Mouse (Mus musculus): ENCODE results near the gene Iqck. TPM values are rescaled to one million over a fixed set of nuclear protein-coding genes. Genes with fewer than 3 reads are reported as not detected.

Iqck gene
- polyA plus RNA-seq, 1 experiment from 2014 or later, result 4.4 TPM

GRCm38 (mm10) chr7:118855877-118856304 is 339 bp downstream of the Iqck start, which contains the start of gene Knop1:
Knop1 (minus strand) TSS chr7:118856254.
- under 1% methylated on average over 46 of the region's 46 CpGs for WGBS
- Histone ChIP-seq H3K4me1 (peaks cover 16% of the 10 kb centered on the region), H3K4me2 (peak within 1 kb of the TSS; percentile 79), H3K9me3 (no peaks in the 10 kb centered on the region), H3K27ac (peak within 1 kb of the TSS; percentile 74), H3K36me3 (replicated peaks) (peaks cover 22% of the 10 kb centered on the region), H3K9ac (peak within 1 kb of the TSS; percentile 81), H3K27me3 (no peaks in the 10 kb centered on the region), H3K4me3 (replicated peaks) (peak within 1 kb of the TSS; percentile 90)
- peak; percentile 84 for ATAC-seq (ENCODE audit: low FRiP score)

GRCm38 (mm10) chr7:118858640-118859039 is 3.1 kb downstream of the Iqck start:
- no peak for ATAC-seq (ENCODE audit: low FRiP score)
- no peak overlapping the region for H3K27ac ChIP-seq
- H3K36me3 ChIP-seq (replicated peaks), result no peaks in the 10 kb centered on the region
- H3K9me3 ChIP-seq, result no peaks in the 10 kb centered on the region
- no peak overlapping the region for H3K4me2 ChIP-seq
- peaks cover 16% of the 10 kb centered on the region for H3K4me1 ChIP-seq
- H3K9ac ChIP-seq, result no peak overlapping the region
- H3K27me3 ChIP-seq, result no peaks in the 10 kb centered on the region
- H3K4me3 ChIP-seq (replicated peaks), result no peak overlapping the region
- WGBS, result 95% methylated on average over 1 of the region's 1 CpGs

GRCm38 (mm10) chr7:118865362-118865761 is 9.8 kb downstream of the Iqck start:
- Histone ChIP-seq H3K4me1 (no peaks in the 10 kb centered on the region), H3K4me3 (replicated peaks) (no peak overlapping the region), H3K9me3 (no peaks in the 10 kb centered on the region), H3K36me3 (replicated peaks) (no peaks in the 10 kb centered on the region), H3K9ac (no peak overlapping the region), H3K27me3 (no peaks in the 10 kb centered on the region), H3K27ac (no peak overlapping the region), H3K4me2 (no peak overlapping the region)
- 80% methylated on average over 2 of the region's 2 CpGs for WGBS
- ATAC-seq (ENCODE audit: low FRiP score), result no peak

DNA sequence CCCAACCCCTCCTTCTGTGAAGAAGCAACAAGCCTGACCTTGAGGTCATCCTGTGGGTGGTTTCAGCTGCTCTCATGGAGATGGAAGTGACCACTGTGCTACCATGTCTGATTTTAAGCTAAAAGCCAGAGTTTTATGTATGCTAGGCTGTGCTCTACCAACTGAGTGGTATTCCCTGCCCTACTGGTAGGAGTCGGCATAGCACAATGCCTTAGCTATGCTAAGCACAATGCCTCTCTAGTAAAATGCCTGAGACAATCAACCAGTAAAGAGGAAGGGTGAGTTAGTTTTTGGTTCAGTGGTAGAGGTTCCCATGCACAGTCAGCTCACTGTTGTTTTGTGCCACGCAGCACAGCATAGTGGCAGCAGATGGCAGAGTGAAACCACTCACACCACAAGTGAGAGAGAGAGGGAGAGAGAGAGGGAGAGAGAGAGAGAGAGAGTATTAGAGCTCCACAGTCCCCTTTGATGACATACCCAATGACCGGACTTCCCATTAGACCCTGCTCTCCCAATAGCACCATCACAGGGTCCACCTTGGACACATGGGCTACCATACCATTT is 24.0 kb downstream of the Iqck start:
- peaks cover 3% of the 10 kb centered on the region for H3K4me1 ChIP-seq
- H3K4me2 ChIP-seq, result no peak overlapping the region
- 77% methylated on average over 3 of the region's 3 CpGs for WGBS
- H3K9ac ChIP-seq, result no peak overlapping the region
- H3K27ac ChIP-seq, result no peak overlapping the region
- no peak overlapping the region for H3K4me3 ChIP-seq (replicated peaks)
- ATAC-seq (ENCODE audit: low FRiP score), result no peak
- H3K27me3 ChIP-seq, result no peaks in the 10 kb centered on the region
- H3K9me3 ChIP-seq, result no peaks in the 10 kb centered on the region
- no peaks in the 10 kb centered on the region for H3K36me3 ChIP-seq (replicated peaks)

GRCm38 (mm10) chr7:118883957-118884356 is 28.4 kb downstream of the Iqck start:
- Histone ChIP-seq H3K4me1 (peaks cover 19% of the 10 kb centered on the region), H3K4me3 (replicated peaks) (no peak overlapping the region)
- no peak for ATAC-seq (ENCODE audit: low FRiP score)

GRCm38 (mm10) chr7:118884969-118885368 is 29.4 kb downstream of the Iqck start:
- H3K9me3 ChIP-seq, result no peaks in the 10 kb centered on the region
- no peak overlapping the region for H3K27ac ChIP-seq
- H3K27me3 ChIP-seq, result no peaks in the 10 kb centered on the region

More at GRCm38 (mm10) chr7:118883957-118884356, 28.4 kb downstream of the Iqck start:
- Histone ChIP-seq H3K36me3 (replicated peaks) (no peaks in the 10 kb centered on the region), H3K9me3 (no peaks in the 10 kb centered on the region), H3K9ac (no peak overlapping the region), H3K27ac (no peak overlapping the region), H3K4me2 (no peak overlapping the region), H3K27me3 (no peaks in the 10 kb centered on the region)
- 81% methylated on average over 4 of the region's 4 CpGs for WGBS

GRCm38 (mm10) chr7:118887303-118888055 is 31.9 kb downstream of the Iqck start:
- no peaks in the 10 kb centered on the region for H3K27me3 ChIP-seq
- H3K9ac ChIP-seq, result no peak overlapping the region
- no peaks in the 10 kb centered on the region for H3K36me3 ChIP-seq (replicated peaks)
- H3K27ac ChIP-seq, result peak overlapping the region; percentile 33; the same call in 1 of the 2 replicates
- 0 out of 2 replicates have a peak, but pooled peaks have one; percentile 20 for ATAC-seq (ENCODE audit: low FRiP score)
- H3K4me2 ChIP-seq, result no peak overlapping the region
- WGBS, result 15% methylated on average over 6 of the region's 6 CpGs
- H3K9me3 ChIP-seq, result no peaks in the 10 kb centered on the region
- no peak overlapping the region for H3K4me3 ChIP-seq (replicated peaks)
- peaks cover 26% of the 10 kb centered on the region for H3K4me1 ChIP-seq

More at GRCm38 (mm10) chr7:118884969-118885368, 29.4 kb downstream of the Iqck start:
- 79% methylated on average over 4 of the region's 4 CpGs for WGBS
- no peak for ATAC-seq (ENCODE audit: low FRiP score)
- Histone ChIP-seq H3K36me3 (replicated peaks) (no peaks in the 10 kb centered on the region), H3K4me1 (peaks cover 26% of the 10 kb centered on the region), H3K4me3 (replicated peaks) (no peak overlapping the region), H3K9ac (no peak overlapping the region), H3K4me2 (no peak overlapping the region)

DNA sequence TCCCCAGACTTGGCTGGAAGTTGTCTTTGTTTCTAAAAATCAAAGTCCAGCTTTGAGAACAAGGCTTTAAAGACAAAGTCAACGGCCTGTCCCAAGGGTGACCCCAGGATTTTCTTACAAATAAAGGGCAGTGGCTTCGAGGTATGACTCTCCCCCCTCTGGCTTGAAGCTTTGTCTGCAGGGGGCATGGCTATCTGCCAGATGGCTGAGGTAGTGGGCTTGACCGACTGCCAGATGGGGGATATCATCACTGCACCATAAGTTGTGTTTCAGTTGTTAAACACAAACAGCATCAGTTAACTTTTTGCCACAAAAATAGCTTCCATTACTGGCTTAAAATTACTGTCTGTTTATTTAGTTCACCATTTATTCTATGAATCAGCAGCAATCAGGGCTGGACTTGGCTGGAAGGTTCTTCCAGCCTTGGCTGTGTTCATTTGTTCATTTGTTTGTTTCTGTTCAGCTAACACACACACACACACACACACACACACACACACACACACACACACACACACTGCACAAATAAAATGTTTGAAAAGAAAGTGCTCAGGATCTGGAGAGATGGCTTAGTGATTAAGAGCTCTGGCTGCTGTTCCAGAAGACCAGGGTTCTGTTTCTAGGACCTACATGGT is 33.6 kb downstream of the Iqck start:
- Histone ChIP-seq H3K27ac (0 out of 2 replicates have a peak overlapping the region, but pooled peaks have one; percentile 19), H3K9me3 (no peaks in the 10 kb centered on the region), H3K4me1 (peaks cover 23% of the 10 kb centered on the region), H3K36me3 (replicated peaks) (no peaks in the 10 kb centered on the region), H3K27me3 (no peaks in the 10 kb centered on the region), H3K4me2 (no peak overlapping the region), H3K9ac (no peak overlapping the region), H3K4me3 (replicated peaks) (no peak overlapping the region)
- no peak for ATAC-seq (ENCODE audit: low FRiP score)
- WGBS, result 7% methylated on average over 3 of the region's 3 CpGs

GRCm38 (mm10) chr7:118895469-118896450 is 40.2 kb downstream of the Iqck start:
- no peak overlapping the region for H3K9ac ChIP-seq
- peak overlapping the region; percentile 56 for H3K27ac ChIP-seq

GRCm38 (mm10) chr7:118898063-118898462 is 42.5 kb downstream of the Iqck start:
- Histone ChIP-seq H3K4me3 (replicated peaks) (no peak overlapping the region), H3K4me2 (no peak overlapping the region), H3K9me3 (no peaks in the 10 kb centered on the region), H3K27me3 (no peaks in the 10 kb centered on the region), H3K36me3 (replicated peaks) (no peaks in the 10 kb centered on the region), H3K27ac (no peak overlapping the region), H3K9ac (no peak overlapping the region), H3K4me1 (peaks cover 32% of the 10 kb centered on the region)
- no peak for ATAC-seq (ENCODE audit: low FRiP score)

More at GRCm38 (mm10) chr7:118895469-118896450, 40.2 kb downstream of the Iqck start:
- no peak overlapping the region for H3K4me2 ChIP-seq
- 37% methylated on average over 10 of the region's 10 CpGs for WGBS
- peaks cover 32% of the 10 kb centered on the region for H3K4me1 ChIP-seq
- H3K36me3 ChIP-seq (replicated peaks), result no peaks in the 10 kb centered on the region
- H3K9me3 ChIP-seq, result no peaks in the 10 kb centered on the region
- H3K27me3 ChIP-seq, result no peaks in the 10 kb centered on the region
- peak; percentile 60; the same call in 1 of the 2 replicates for ATAC-seq (ENCODE audit: low FRiP score)
- H3K4me3 ChIP-seq (replicated peaks), result no peak overlapping the region

GRCm38 (mm10) chr7:118900090-118900489 is 44.5 kb downstream of the Iqck start:
- Histone ChIP-seq H3K9ac (no peak overlapping the region), H3K27ac (0 out of 2 replicates have a peak overlapping the region, but pooled peaks have one; percentile 20), H3K36me3 (replicated peaks) (no peaks in the 10 kb centered on the region), H3K27me3 (no peaks in the 10 kb centered on the region), H3K9me3 (no peaks in the 10 kb centered on the region), H3K4me2 (no peak overlapping the region), H3K4me1 (peaks cover 32% of the 10 kb centered on the region), H3K4me3 (replicated peaks) (no peak overlapping the region)
- WGBS, result 70% methylated on average over 2 of the region's 2 CpGs
- ATAC-seq (ENCODE audit: low FRiP score), result no peak

Measured in forebrain, embryonic 12.5 days (tissue).